Mouse (Mus musculus): ENCODE results near the gene Med13.

DNA sequence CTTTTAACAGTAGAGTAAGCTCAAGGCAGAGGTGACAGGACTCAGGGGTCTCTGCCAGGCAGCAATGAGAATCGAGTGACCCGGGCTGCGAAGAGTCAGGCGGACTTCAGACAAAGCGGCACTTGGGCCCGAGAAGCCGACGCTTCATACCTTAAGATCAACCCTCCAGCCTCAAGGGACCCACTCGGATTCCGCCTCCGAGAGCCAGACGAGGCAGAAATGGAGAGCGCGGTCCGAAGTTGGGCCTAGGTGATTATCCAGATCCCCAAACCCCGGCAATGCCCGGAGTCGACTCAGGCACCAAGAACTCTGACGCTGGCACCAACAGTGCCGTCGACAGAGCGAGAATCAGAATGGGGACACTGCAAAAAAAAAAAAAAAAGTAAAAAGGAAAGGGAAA is 100.3 kb downstream of the Med13 start:
- TF ChIP-seq CTCF (IDR thresholded peaks at IDR 0.05; ENCODE audit: low read depth, low read length) (no peak), POLR2A (IDR thresholded peaks at IDR 0.05; ENCODE audit: extremely low read depth, insufficient read depth, low read length) (no peak)
